Mouse (Mus musculus): Measurements from ENCODE around the gene Enthd1. TPM values are rescaled to one million over a fixed set of nuclear protein-coding genes. Genes with fewer than 3 reads are reported as not detected.

Gene Enthd1
- polyA plus RNA-seq, 1 experiment from 2014 or later: not detected

DNA sequence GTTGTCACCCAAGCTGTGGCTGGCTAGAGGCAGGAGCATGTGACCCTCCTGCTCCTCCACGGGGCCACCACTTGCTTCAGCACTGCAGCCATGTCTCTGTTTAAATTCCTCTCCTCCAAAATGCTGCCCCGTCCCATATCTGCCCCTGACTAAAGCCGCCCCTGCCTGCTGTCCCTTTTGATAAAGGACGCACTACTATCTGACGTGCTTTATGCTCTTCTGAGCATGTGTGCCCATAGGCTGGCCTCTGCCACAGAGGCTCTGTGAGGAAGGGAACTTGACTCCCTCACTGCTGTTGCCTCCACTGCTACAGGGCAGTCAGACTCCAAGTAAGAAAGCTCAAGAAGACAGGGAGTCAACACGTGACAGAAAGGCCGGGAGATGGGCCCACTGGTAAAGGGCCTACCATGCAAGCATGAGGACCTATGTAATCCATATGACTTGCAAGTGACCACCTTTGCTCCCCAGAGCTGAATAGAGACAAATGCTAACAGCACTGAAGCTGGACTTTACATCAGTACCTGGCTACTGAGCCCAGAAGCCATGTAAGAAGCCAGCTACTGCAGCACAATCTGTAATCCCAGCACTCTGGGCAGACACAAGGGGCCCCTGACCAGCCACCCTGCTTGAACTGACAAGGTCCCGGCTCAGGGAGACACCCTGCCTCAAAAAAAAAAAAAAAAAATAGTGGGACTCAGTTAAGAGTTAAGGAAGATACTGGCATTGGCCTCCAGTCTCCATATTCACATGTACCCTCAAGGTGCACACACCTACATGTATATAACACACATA is 32.5 kb downstream of the Enthd1 start:
- Histone ChIP-seq H3K9me3 (replicated peaks; ENCODE audit: control insufficient read depth, low read length, poor library complexity, severe bottlenecking) (no peaks in the 10 kb centered on the region), H3K4me2 (ENCODE audit: low read length) (no peak overlapping the region), H3K4me3 (ENCODE audit: low read depth, low read length) (no peak overlapping the region), H3K27me3 (ENCODE audit: control insufficient read depth, insufficient read depth, low read depth, low read length) (no peaks in the 10 kb centered on the region), H3K9ac (ENCODE audit: low read depth, low read length) (no peak overlapping the region), H3K4me1 (ENCODE audit: control insufficient read depth, insufficient read depth, low read length) (peaks cover 10% of the 10 kb centered on the region), H3K36me3 (ENCODE audit: control insufficient read depth, insufficient read depth, low read length) (no peaks in the 10 kb centered on the region), H3K27ac (ENCODE audit: low read length) (no peak overlapping the region)
- 83% methylated on average over 8 of the region's 8 CpGs for WGBS
- no peak for ATAC-seq

DNA sequence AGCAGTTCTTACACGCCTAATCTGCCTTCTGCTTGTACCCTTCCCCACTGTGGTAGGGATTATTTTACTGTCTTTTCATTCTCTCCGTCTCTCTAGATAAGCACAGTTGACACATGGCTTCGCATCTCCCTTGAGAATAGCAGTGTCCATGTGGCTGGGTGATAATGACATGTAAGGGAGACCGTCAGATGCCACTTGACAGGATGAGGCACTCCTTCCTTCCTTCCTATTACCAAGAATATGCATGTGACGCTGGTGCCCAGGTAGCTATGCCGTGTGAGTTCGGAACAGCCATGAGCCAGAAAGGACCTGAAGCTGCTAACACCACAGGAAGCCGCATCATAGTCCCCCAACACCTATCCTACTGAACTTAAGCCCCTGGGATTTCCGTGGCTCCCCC is 33.9 kb downstream of the Enthd1 start:
- no peak overlapping the region for H3K4me3 ChIP-seq (ENCODE audit: low read depth, low read length)
- no peak overlapping the region for H3K4me2 ChIP-seq (ENCODE audit: low read length)
- peaks cover 10% of the 10 kb centered on the region for H3K4me1 ChIP-seq (ENCODE audit: control insufficient read depth, insufficient read depth, low read length)
- H3K27ac ChIP-seq (ENCODE audit: low read length): no peak overlapping the region
- no peak overlapping the region for H3K9ac ChIP-seq (ENCODE audit: low read depth, low read length)
- H3K36me3 ChIP-seq (ENCODE audit: control insufficient read depth, insufficient read depth, low read length): no peaks in the 10 kb centered on the region
- 73% methylated on average over 9 of the region's 9 CpGs for WGBS
- 0 out of 2 replicates have a peak, but pooled peaks have one; percentile 14 for ATAC-seq
- no peaks in the 10 kb centered on the region for H3K27me3 ChIP-seq (ENCODE audit: control insufficient read depth, insufficient read depth, low read depth, low read length)
- H3K9me3 ChIP-seq (replicated peaks; ENCODE audit: control insufficient read depth, low read length, poor library complexity, severe bottlenecking): no peaks in the 10 kb centered on the region

DNA sequence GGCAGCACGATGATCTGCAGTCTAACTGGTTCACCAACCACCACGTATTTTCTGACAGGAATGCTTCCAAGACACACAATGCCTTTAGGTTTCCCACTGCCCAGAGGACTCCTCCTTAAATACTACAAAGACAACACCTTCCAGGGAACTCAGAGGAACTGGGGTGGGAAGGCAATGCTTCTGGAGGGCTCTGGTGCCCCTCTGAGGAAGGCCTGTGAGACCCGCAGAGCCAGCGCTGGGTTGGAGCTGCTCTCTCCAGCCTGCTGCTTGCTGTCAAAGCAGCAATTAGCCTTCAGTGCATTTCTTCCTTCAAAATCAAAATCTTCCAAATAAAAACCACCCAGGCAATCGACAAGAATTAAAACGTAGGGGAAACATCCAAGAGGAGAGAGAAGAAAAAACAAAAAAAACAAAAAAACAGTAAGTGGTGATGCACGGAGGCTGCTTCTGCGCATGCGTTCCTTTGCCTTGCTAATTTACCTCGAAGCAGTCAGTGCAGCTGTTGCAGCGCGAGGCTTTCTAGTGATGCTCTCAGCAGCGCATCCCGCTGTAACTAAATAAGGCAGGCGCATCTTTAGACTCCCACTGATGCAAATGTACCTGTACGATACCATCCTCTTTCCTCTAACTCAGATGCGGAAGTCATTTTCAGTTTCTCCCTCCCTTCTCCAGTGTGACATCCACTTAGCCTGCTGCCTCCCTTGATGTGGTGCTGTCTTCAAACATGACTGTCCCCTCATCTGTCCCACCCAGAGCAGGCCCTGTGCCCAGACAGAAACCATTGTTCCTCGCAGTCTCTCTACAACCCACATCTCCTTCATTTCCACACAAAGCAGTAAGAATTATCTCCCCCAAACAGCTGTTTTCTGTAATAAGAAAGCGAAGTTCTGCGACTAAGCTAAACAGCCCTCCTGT is 34.7 kb downstream of the Enthd1 start:
- Histone ChIP-seq H3K4me2 (ENCODE audit: low read length) (peak overlapping the region; percentile 38), H3K4me3 (ENCODE audit: low read depth, low read length) (no peak overlapping the region), H3K4me1 (ENCODE audit: control insufficient read depth, insufficient read depth, low read length) (peaks cover 10% of the 10 kb centered on the region), H3K9ac (ENCODE audit: low read depth, low read length) (peak overlapping the region; percentile 36; the same call in 1 of the 2 replicates), H3K9me3 (replicated peaks; ENCODE audit: control insufficient read depth, low read length, poor library complexity, severe bottlenecking) (no peaks in the 10 kb centered on the region), H3K27ac (ENCODE audit: low read length) (peak overlapping the region; percentile 69), H3K27me3 (ENCODE audit: control insufficient read depth, insufficient read depth, low read depth, low read length) (no peaks in the 10 kb centered on the region), H3K36me3 (ENCODE audit: control insufficient read depth, insufficient read depth, low read length) (no peaks in the 10 kb centered on the region)
- ATAC-seq: peak; percentile 60; the same call in 1 of the 2 replicates
- 28% methylated on average over 20 of the region's 20 CpGs for WGBS

DNA sequence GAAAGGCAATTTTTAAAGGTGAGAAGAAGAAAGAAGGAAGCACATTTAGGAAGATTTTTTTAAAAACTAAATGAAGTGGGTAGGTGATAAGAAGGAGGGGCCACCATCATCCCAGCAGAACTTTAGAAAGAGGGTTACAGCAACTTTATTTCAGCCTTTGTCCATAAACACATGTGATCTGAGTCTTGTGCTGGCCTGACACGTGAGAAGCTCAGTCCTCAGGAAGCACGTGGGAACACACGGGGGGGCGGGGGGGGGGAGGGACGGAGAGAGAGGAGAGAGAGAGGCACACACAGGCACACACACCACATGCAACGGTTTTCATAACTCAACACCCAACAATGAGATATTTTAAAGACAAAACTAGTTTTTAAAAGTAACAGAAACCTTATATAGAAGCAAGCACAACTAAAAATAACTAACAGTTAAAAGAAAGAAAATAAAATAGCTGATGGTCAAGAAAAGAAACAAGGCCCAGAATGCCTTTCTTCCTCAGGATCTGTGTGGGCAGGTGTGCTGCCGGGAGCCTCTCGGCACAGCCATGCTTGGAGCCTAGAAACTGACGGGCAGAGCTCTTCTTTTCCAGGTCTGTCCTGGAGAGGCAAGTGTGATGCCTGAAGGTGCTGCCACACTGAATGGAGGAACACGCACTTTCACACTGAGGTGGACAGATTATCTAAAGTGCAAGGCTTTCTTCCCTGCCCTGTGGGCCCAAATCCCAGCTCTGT is 43.1 kb downstream of the Enthd1 start:
- H3K9me3 ChIP-seq (replicated peaks; ENCODE audit: control insufficient read depth, low read length, poor library complexity, severe bottlenecking): no peaks in the 10 kb centered on the region
- 59% methylated on average over 10 of the region's 10 CpGs for WGBS
- no peak overlapping the region for H3K9ac ChIP-seq (ENCODE audit: low read depth, low read length)
- H3K27me3 ChIP-seq (ENCODE audit: control insufficient read depth, insufficient read depth, low read depth, low read length): no peaks in the 10 kb centered on the region
- no peak overlapping the region for H3K4me3 ChIP-seq (ENCODE audit: low read depth, low read length)
- no peak overlapping the region for H3K27ac ChIP-seq (ENCODE audit: low read length)
- no peak for ATAC-seq
- H3K36me3 ChIP-seq (ENCODE audit: control insufficient read depth, insufficient read depth, low read length): no peaks in the 10 kb centered on the region
- H3K4me2 ChIP-seq (ENCODE audit: low read length): no peak overlapping the region
- H3K4me1 ChIP-seq (ENCODE audit: control insufficient read depth, insufficient read depth, low read length): peaks cover 13% of the 10 kb centered on the region

DNA sequence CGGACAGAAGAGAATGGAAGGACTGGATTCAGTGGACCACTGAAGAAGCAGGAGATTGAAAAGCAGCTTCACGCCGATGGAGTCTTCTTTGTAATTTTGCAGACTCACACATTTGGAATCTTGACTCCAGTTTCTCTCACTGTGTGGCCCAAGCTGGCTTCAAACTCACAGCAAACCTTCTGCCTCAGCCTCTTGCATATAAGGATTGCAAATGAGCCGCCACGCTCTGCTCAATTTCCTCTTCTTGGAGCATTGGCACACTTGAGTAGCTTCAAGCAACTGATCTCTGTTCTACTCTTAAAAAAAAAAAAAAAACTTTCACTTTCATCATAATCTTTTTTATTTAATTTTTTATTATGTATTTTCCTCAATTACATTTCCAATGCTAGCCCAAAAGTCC is 45.0 kb downstream of the Enthd1 start:
- no peaks in the 10 kb centered on the region for H3K36me3 ChIP-seq (ENCODE audit: control insufficient read depth, insufficient read depth, low read length)
- no peak overlapping the region for H3K4me2 ChIP-seq (ENCODE audit: low read length)
- 95% methylated on average over 5 of the region's 5 CpGs for WGBS
- no peaks in the 10 kb centered on the region for H3K9me3 ChIP-seq (replicated peaks; ENCODE audit: control insufficient read depth, low read length, poor library complexity, severe bottlenecking)
- H3K4me1 ChIP-seq (ENCODE audit: control insufficient read depth, insufficient read depth, low read length): peaks cover 13% of the 10 kb centered on the region
- ATAC-seq: no peak
- H3K4me3 ChIP-seq (ENCODE audit: low read depth, low read length): no peak overlapping the region
- no peaks in the 10 kb centered on the region for H3K27me3 ChIP-seq (ENCODE audit: control insufficient read depth, insufficient read depth, low read depth, low read length)
- H3K9ac ChIP-seq (ENCODE audit: low read depth, low read length): no peak overlapping the region
- no peak overlapping the region for H3K27ac ChIP-seq (ENCODE audit: low read length)

DNA sequence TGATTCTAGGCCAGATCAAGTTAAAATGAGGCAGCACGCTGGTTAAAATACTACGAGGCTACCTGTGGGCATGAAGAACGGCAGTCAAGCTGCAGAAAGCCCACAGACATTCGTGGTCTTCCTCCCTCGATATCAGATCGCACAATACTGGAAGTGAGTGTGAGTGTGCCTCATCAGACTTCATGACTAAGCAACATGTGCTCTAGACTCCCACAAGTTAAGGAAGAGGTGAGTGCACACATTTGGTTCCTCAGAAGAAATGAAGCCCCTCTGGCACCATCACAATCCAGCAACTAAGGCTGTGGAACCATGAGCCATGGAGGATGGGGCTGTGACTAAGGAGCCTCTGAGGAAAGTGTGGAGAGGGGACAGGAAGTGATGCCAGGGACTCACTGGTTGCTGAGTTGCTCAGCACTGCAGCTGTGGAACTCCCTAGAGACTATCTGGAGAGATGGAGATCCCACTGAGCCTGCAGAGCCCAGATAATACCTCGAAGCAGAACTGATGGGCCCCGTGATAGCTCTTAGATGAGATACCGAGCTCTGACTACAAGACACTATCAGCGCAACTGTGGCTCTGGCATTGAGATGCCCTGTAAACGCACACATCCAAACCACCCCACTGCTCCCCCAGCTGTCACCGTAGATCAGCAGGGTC is 46.3 kb downstream of the Enthd1 start:
- Histone ChIP-seq H3K27me3 (ENCODE audit: control insufficient read depth, insufficient read depth, low read depth, low read length) (no peaks in the 10 kb centered on the region), H3K4me2 (ENCODE audit: low read length) (no peak overlapping the region; the same call in 1 of the 2 replicates), H3K27ac (ENCODE audit: low read length) (peak overlapping the region; percentile 73), H3K4me1 (ENCODE audit: control insufficient read depth, insufficient read depth, low read length) (peaks cover 13% of the 10 kb centered on the region), H3K9ac (ENCODE audit: low read depth, low read length) (peak overlapping the region; percentile 47; the same call in 1 of the 2 replicates), H3K4me3 (ENCODE audit: low read depth, low read length) (no peak overlapping the region), H3K9me3 (replicated peaks; ENCODE audit: control insufficient read depth, low read length, poor library complexity, severe bottlenecking) (no peaks in the 10 kb centered on the region), H3K36me3 (ENCODE audit: control insufficient read depth, insufficient read depth, low read length) (no peaks in the 10 kb centered on the region)
- 86% methylated on average over 12 of the region's 12 CpGs for WGBS
- ATAC-seq: no peak

DNA sequence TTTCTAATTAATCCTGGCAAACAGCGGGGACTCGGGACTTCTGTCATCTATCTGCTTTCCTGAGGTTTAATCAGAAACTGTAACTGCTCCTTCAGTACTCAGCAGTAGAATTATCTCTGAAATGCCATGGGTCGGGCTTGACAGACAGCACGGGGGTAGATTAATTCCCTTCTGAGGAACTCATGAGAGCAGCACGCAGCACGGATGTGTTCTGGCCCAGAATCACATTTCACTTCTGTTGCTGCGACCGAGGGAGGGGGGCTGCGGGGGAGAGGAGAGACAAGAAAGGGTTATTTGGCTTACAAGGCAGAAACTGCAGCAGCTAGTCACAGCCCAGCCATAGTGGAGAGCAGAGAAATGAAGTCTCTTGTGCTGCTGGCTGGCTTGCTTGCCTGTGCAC is 47.0 kb downstream of the Enthd1 start:
- Histone ChIP-seq H3K4me1 (ENCODE audit: control insufficient read depth, insufficient read depth, low read length) (peaks cover 13% of the 10 kb centered on the region), H3K27ac (ENCODE audit: low read length) (peak overlapping the region; percentile 73), H3K4me2 (ENCODE audit: low read length) (no peak overlapping the region; the same call in 1 of the 2 replicates), H3K9ac (ENCODE audit: low read depth, low read length) (peak overlapping the region; percentile 47), H3K27me3 (ENCODE audit: control insufficient read depth, insufficient read depth, low read depth, low read length) (no peaks in the 10 kb centered on the region), H3K4me3 (ENCODE audit: low read depth, low read length) (no peak overlapping the region), H3K36me3 (ENCODE audit: control insufficient read depth, insufficient read depth, low read length) (no peaks in the 10 kb centered on the region), H3K9me3 (replicated peaks; ENCODE audit: control insufficient read depth, low read length, poor library complexity, severe bottlenecking) (no peaks in the 10 kb centered on the region)
- 19% methylated on average over 9 of the region's 9 CpGs for WGBS
- peak; percentile 73 for ATAC-seq

DNA sequence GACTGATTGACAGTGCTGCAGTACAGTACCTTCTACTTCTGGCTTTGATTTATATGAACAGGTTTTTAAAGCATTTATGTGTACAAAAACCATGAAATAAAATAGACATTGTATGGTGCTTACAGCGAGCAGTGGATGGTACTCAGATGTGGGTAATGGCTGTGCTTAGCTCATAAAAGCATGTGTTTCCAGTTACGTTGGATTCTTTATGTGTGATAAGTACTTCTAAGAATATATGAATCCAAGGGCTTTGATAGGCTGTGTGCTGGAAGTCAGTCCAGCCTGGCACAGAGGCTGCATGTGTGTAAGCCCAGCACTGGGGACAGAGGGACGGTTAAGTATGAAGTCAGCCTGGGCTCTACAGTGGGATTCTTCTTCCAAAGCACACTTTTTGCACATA is 48.4 kb downstream of the Enthd1 start:
- H3K4me2 ChIP-seq (ENCODE audit: low read length): no peak overlapping the region
- no peak overlapping the region for H3K4me3 ChIP-seq (ENCODE audit: low read depth, low read length)
- no peak for ATAC-seq
- H3K27me3 ChIP-seq (ENCODE audit: control insufficient read depth, insufficient read depth, low read depth, low read length): no peaks in the 10 kb centered on the region
- 86% methylated on average over 3 of the region's 3 CpGs for WGBS
- no peaks in the 10 kb centered on the region for H3K36me3 ChIP-seq (ENCODE audit: control insufficient read depth, insufficient read depth, low read length)
- H3K9me3 ChIP-seq (replicated peaks; ENCODE audit: control insufficient read depth, low read length, poor library complexity, severe bottlenecking): no peaks in the 10 kb centered on the region
- H3K4me1 ChIP-seq (ENCODE audit: control insufficient read depth, insufficient read depth, low read length): peaks cover 18% of the 10 kb centered on the region
- no peak overlapping the region for H3K9ac ChIP-seq (ENCODE audit: low read depth, low read length)
- H3K27ac ChIP-seq (ENCODE audit: low read length): no peak overlapping the region
